Mouse (Mus musculus): ENCODE measurements around the gene Dpp10. TPM values are rescaled to one million over a fixed set of nuclear protein-coding genes. Genes with fewer than 3 reads are reported as not detected.

Gene Dpp10
- 0.03 TPM in 1 of 2 replicates, not detected in the other for polyA plus RNA-seq (2015; fragmentation: Nextera tagmentation; extraction: Ambion mirVana)

DNA sequence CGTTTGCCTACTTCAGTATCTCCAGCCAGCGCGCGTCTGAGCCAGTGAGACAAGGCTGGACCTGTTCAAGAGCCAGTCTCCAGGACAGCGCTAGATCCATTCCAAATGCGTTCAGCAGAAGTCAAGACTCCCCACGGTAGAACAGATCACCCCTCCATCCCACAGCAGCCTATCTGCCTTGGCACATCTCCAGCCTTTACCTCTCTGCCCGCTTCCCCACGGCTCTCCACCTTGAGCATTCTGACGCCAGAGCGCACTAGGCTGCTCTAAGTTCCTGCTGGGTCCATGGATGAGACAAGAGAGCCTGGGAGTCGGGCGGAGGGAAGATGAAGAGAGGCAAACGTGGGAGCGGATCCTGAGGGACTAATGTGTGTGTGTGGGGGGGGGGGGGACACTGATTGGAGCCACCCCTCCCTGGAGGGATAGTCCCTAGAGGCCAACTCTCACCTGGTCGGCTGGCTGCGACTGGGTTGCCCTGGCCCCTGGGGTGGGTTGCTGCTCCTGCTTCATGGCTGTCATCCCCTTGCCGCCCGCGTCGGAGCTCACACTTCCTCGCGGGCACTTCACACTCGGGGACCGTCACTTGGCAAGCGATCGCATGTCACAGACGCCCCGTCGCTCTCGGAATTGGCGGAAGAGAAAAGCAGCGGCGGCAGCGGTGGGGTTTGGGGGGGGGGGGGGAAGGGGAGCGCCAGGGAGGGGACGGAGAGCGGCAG, at the start of gene Dpp10:
Dpp10 (minus strand) TSS at position 635 of the 716 bp plus-strand sequence.
- Histone ChIP-seq H3K27ac (replicated peaks) (no peak within 1 kb of the TSS), H3K9me3 (replicated peaks) (no peaks in the 10 kb centered on the region), H3K27me3 (peaks cover 30% of the 10 kb centered on the region), H3K4me2 (peak within 1 kb of the TSS; percentile 18), H3K4me1 (replicated peaks) (no peaks in the 10 kb centered on the region), H3K9ac (no peak within 1 kb of the TSS), H3K4me3 (replicated peaks) (no peak within 1 kb of the TSS), H3K36me3 (replicated peaks) (no peaks in the 10 kb centered on the region)
- WGBS (ENCODE audit: insufficient replicate concordance), result 1% methylated on average over 34 of the region's 38 CpGs
- no peak for ATAC-seq (ENCODE audit: insufficient read depth)

DNA sequence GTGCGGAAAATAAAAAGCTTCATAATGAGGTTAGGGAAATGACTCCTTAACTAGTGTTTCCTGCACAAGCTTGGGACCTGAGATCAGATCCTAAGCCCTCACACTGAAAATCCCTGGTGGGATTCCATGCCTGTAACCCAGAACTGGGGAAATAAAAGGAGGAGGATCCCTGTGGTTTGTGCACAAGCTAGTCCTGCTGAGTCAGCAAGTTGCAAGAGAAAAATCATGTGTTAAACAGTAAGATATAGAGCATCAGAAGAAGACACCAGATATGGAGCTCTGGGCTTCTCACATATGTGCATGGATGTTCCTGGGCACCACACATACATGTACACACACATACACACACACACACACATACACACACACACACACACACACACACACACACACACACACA, 3.2 kb upstream of the Dpp10 start:
- ATAC-seq (ENCODE audit: insufficient read depth), result no peak

DNA sequence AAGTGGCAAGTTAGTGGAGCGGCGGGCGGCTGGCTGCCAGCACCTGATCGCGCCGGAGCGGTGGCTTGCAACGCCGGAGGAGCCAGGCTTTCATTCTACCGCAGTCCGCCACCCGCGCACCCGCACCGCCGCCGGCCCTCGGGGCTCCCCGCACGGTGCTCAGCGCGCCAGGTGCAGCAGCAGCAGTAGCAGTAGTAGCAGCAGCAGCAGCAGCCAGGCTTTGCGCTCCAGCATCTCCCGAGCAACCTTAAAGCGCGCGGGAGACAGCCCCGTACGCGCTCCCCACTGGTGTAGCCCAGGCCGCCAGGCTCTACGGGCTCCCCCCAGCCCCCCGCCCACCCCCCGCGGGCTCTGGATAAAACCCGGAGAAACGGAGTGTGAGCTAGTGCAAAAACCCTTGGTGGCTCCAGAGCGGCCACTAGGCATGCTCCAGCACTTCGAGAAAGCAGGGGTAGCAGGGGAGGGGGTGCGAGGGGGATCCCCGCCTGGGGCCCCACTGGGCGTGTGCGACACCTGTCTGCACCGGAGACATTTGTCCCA, 472 bp upstream of the Dpp10 start:
- 2% methylated on average over 43 of the region's 44 CpGs for WGBS (ENCODE audit: insufficient replicate concordance)
- no peak for ATAC-seq (ENCODE audit: insufficient read depth)
- Histone ChIP-seq H3K27me3 (peaks cover 30% of the 10 kb centered on the region), H3K36me3 (replicated peaks) (no peaks in the 10 kb centered on the region), H3K4me2 (peak overlapping the region; percentile 18), H3K4me1 (replicated peaks) (no peaks in the 10 kb centered on the region), H3K27ac (replicated peaks) (no peak overlapping the region), H3K9me3 (replicated peaks) (no peaks in the 10 kb centered on the region), H3K4me3 (replicated peaks) (no peak overlapping the region), H3K9ac (no peak overlapping the region)

More for the DNA sequence above, 3.2 kb upstream of the Dpp10 start:
- Histone ChIP-seq H3K36me3 (replicated peaks) (no peaks in the 10 kb centered on the region), H3K4me3 (replicated peaks) (no peak overlapping the region), H3K27ac (replicated peaks) (no peak overlapping the region), H3K9ac (no peak overlapping the region), H3K4me2 (no peak overlapping the region), H3K27me3 (peaks cover 30% of the 10 kb centered on the region), H3K4me1 (replicated peaks) (no peaks in the 10 kb centered on the region), H3K9me3 (replicated peaks) (no peaks in the 10 kb centered on the region)
- 62% methylated on average over 1 of the region's 1 CpGs for WGBS (ENCODE audit: insufficient replicate concordance)

- Histone ChIP-seq H3K4me2 (no peak overlapping the region), H3K9me3 (replicated peaks) (no peaks in the 10 kb centered on the region), H3K27ac (replicated peaks) (no peak overlapping the region), H3K36me3 (replicated peaks) (no peaks in the 10 kb centered on the region), H3K4me3 (replicated peaks) (no peak overlapping the region), H3K9ac (no peak overlapping the region), H3K27me3 (peaks cover 30% of the 10 kb centered on the region), H3K4me1 (replicated peaks) (no peaks in the 10 kb centered on the region)
- ATAC-seq (ENCODE audit: insufficient read depth), result no peak
- 20% methylated on average over 12 of the region's 12 CpGs for WGBS (ENCODE audit: insufficient replicate concordance)
These were observed 1.2 kb downstream of the Dpp10 start for GRCm38 (mm10) chr1:124044161-124044560.

DNA sequence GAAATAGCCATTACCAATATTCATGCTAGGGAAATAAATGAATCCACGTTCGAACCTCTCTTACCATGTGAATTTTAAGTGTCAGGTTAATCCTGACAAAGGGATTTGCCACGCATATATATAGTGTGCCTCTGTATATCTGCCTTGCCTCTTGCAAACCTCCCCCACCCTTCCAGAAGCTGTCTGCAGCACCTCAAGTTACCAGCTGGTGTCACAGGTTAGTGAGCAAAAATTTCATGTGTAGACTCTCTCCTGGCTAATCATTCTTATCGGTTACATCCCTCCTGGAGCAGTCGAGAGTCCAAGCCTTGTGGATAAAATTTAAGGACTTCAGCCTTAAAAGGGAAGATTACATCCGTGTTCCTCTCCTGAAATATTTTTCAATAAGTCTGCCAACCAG, 1.9 kb downstream of the Dpp10 start:
- Histone ChIP-seq H3K27ac (replicated peaks) (no peak overlapping the region), H3K4me3 (replicated peaks) (no peak overlapping the region), H3K36me3 (replicated peaks) (no peaks in the 10 kb centered on the region), H3K4me2 (no peak overlapping the region), H3K4me1 (replicated peaks) (no peaks in the 10 kb centered on the region), H3K9me3 (replicated peaks) (no peaks in the 10 kb centered on the region), H3K9ac (no peak overlapping the region), H3K27me3 (peaks cover 30% of the 10 kb centered on the region)
- no peak for ATAC-seq (ENCODE audit: insufficient read depth)
- 40% methylated on average over 6 of the region's 6 CpGs for WGBS (ENCODE audit: insufficient replicate concordance)

DNA sequence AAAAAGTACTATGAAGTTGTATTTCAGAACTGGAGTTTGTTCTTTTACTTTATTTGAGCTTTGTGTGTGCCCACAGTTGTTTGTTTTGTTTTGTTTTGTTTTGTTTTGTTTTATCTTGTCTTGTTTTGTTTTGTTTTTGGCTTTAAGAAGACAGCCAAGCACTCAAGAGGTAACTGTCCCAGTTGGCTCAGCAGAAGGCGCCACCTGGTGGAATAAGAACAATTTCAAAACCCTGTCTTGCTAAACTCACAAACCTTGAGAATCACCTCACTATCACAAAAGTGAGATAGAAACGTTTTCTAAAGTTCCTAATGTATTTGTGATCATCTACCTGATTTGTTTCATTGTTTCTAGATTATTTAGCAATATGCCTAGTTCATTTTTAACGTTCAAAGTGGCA, 3.8 kb downstream of the Dpp10 start:
- WGBS (ENCODE audit: insufficient replicate concordance), result 3% methylated on average over 3 of the region's 3 CpGs
- peaks cover 27% of the 10 kb centered on the region for H3K27me3 ChIP-seq
- no peaks in the 10 kb centered on the region for H3K9me3 ChIP-seq (replicated peaks)
- H3K36me3 ChIP-seq (replicated peaks), result no peaks in the 10 kb centered on the region
- H3K4me1 ChIP-seq (replicated peaks), result no peaks in the 10 kb centered on the region
- no peak overlapping the region for H3K4me3 ChIP-seq (replicated peaks)
- H3K27ac ChIP-seq (replicated peaks), result no peak overlapping the region
- no peak overlapping the region for H3K4me2 ChIP-seq
- no peak for ATAC-seq (ENCODE audit: insufficient read depth)
- no peak overlapping the region for H3K9ac ChIP-seq

DNA sequence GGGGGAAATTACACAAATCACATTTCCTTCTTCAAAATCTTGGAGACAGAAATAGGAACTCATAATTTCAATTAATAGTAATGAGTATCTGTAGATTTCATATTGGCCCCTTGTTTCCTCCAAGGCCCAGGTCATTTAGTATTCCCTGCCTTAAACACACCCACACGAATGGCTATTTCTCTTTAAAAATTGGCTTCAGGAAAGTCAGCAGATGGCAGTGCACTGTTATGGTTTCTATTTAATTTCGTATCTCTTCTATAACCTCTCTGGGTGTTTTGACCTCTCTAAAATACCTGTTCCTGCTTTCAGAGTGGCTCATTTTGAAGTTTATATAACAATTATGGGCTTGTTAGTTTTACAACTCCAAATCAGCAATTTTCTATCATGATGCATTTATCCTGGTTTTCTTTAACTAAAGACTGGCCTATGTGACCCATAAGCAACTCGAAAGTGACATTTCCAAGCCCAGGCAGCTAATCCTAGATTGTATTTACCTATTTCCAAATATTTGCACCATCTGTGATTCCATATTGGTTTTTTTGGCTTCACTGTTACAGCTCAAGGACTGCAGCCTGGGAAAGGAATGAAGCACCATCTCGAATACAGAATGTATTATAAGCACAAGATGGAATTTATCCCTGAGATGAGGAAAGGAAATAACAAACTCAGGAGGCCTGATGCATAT, 9.9 kb downstream of the Dpp10 start:
- 49% methylated on average over 4 of the region's 4 CpGs for WGBS (ENCODE audit: insufficient replicate concordance)
- no peak overlapping the region for H3K4me2 ChIP-seq
- H3K4me3 ChIP-seq (replicated peaks), result no peak overlapping the region
- H3K36me3 ChIP-seq (replicated peaks), result no peaks in the 10 kb centered on the region
- no peak overlapping the region for H3K27ac ChIP-seq (replicated peaks)
- no peaks in the 10 kb centered on the region for H3K9me3 ChIP-seq (replicated peaks)
- ATAC-seq (ENCODE audit: insufficient read depth), result no peak
- H3K4me1 ChIP-seq (replicated peaks), result no peaks in the 10 kb centered on the region
- no peak overlapping the region for H3K9ac ChIP-seq
- no peaks in the 10 kb centered on the region for H3K27me3 ChIP-seq

GRCm38 (mm10) chr1:124032677-124033076, 12.7 kb downstream of the Dpp10 start:
- Histone ChIP-seq H3K9ac (no peak overlapping the region), H3K36me3 (replicated peaks) (no peaks in the 10 kb centered on the region), H3K27me3 (no peaks in the 10 kb centered on the region), H3K4me3 (replicated peaks) (no peak overlapping the region), H3K27ac (replicated peaks) (no peak overlapping the region), H3K4me1 (replicated peaks) (no peaks in the 10 kb centered on the region), H3K9me3 (replicated peaks) (no peaks in the 10 kb centered on the region), H3K4me2 (no peak overlapping the region)
- 60% methylated on average over 6 of the region's 6 CpGs for WGBS (ENCODE audit: insufficient replicate concordance)
- no peak for ATAC-seq (ENCODE audit: insufficient read depth)

- Histone ChIP-seq H3K9me3 (replicated peaks) (no peaks in the 10 kb centered on the region), H3K4me2 (no peak overlapping the region), H3K9ac (no peak overlapping the region), H3K27me3 (no peaks in the 10 kb centered on the region), H3K36me3 (replicated peaks) (no peaks in the 10 kb centered on the region), H3K4me3 (replicated peaks) (no peak overlapping the region), H3K4me1 (replicated peaks) (no peaks in the 10 kb centered on the region), H3K27ac (replicated peaks) (no peak overlapping the region)
- no peak for ATAC-seq (ENCODE audit: insufficient read depth)
- WGBS (ENCODE audit: insufficient replicate concordance), result 51% methylated on average over 2 of the region's 2 CpGs
These were observed 13.4 kb downstream of the Dpp10 start for GRCm38 (mm10) chr1:124031968-124032367.

GRCm38 (mm10) chr1:124002797-124003196, 42.6 kb downstream of the Dpp10 start:
- no peak overlapping the region for H3K4me3 ChIP-seq (replicated peaks)
- no peak overlapping the region for H3K27ac ChIP-seq (replicated peaks)
- H3K36me3 ChIP-seq (replicated peaks), result no peaks in the 10 kb centered on the region
- no peak for ATAC-seq (ENCODE audit: insufficient read depth)
- H3K4me2 ChIP-seq, result no peak overlapping the region
- no peaks in the 10 kb centered on the region for H3K4me1 ChIP-seq (replicated peaks)
- 71% methylated on average over 6 of the region's 6 CpGs for WGBS (ENCODE audit: insufficient replicate concordance)
- H3K9ac ChIP-seq, result no peak overlapping the region
- H3K9me3 ChIP-seq (replicated peaks), result no peaks in the 10 kb centered on the region
- no peaks in the 10 kb centered on the region for H3K27me3 ChIP-seq

DNA sequence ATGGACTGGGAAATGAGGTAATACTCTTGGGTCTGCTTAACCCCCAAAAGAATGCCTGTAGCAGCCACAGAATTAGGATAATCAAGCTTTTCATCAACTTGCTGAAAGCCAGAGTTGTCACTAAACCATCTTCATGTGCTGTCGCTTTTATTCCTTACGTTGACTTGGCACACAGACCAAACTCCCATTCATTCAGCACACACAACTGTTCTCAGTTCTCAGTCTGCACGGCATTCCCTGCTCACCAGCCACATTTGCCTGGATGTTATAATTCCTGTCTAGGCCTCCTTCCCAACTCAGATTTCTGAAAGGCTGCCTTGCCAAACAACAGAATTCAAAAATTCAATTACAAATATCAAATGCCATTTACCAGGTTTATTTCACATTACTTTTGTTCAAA, 49.6 kb downstream of the Dpp10 start:
- 70% methylated on average over 3 of the region's 3 CpGs for WGBS (ENCODE audit: insufficient replicate concordance)

More for the DNA sequence above, 49.6 kb downstream of the Dpp10 start:
- ATAC-seq (ENCODE audit: insufficient read depth), result no peak
- no peak overlapping the region for H3K4me2 ChIP-seq
- H3K4me3 ChIP-seq (replicated peaks), result no peak overlapping the region
- H3K27ac ChIP-seq (replicated peaks), result no peak overlapping the region
- H3K9ac ChIP-seq, result no peak overlapping the region
- H3K4me1 ChIP-seq (replicated peaks), result no peaks in the 10 kb centered on the region
- H3K9me3 ChIP-seq (replicated peaks), result no peaks in the 10 kb centered on the region
- no peaks in the 10 kb centered on the region for H3K27me3 ChIP-seq
- H3K36me3 ChIP-seq (replicated peaks), result no peaks in the 10 kb centered on the region
